Mouse (Mus musculus) lung, adult 10 weeks (tissue): ENCODE results near the gene Mut. TPM values are rescaled to one million over a fixed set of nuclear protein-coding genes. Genes with fewer than 3 reads are reported as not detected.

ENCODE experiments used
- polyA plus RNA-seq: library from polyadenylated mRNA; stranded (reverse); fragments of 350-450 nt; fragmentation: Illumina TruSeq; extraction: RNeasy Lipid Tissue Mini Kit (QIAGEN cat#74804); gene quantifications from one replicate; pipeline ENCODE4 v1.2.3, GENCODE M21; 2014; ENCODE audit warnings: low read depth, low replicate concordance; ENCODE audit not compliant: insufficient read depth

Gene Mut
- 19.0 TPM for polyA plus RNA-seq

DNA sequence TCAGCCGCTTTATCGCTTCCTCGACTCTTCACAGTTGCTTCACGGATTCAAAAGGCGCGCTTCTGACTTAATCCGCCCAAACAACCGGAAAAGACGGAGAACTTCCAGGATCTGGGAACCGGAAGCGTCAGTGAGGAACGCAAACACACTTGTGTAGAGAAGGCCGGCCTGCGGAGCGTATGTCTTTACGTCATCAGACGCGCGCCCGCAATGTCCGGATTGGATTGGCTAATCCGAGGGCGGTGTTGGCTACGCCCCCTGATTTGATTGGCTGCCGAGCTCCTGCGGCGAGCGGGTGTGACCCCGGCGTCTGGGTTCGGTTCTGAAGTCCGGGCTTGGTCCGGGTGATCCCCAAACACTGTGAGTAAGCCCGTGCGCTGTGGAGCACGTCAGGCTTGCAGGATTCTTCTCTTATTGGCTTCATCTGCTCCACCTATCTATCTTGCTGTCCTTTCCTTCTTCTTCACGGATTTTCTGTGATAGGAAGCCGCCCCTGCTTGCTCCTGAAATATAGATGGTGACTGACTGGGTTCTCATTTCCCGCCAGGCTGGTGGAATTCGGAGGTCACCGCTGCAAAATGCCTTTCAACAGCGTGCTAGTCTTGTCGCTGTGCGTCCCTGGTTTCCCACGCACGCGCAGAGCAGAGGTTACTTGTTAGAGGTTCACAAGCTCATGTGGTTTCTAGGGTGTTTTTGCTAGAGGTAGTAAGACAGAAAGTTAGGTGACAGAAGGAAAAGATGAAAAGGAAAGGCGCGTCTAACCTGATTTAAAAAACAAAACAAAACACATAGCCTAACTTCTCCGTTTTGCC lies at the start of gene Mut, which contains the start of gene Cenpq:
Gene Mut, plus strand, starts transcription at position 266 of the 812 bp plus-strand sequence.
Gene Cenpq, minus strand, starts transcription at position 628 of the 812 bp plus-strand sequence.

DNA sequence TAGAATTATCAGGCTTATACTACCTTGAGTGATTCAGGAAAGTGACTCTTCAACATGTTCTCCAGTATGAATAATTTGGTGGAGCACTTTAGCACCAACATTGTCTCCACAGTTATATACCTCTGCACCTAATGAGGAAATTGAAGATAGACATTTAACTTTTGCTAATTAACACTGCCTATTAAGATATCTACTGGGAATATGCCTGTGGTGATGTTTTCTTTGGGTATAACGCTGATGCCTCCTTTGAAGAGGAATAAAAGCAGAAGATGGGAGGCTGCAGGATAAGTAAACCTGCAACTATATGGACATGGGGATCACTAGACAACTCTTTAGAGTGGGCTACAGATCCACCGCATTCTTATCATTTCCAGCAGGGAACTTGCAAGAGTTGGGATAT lies 20.2 kb upstream of the Mut start, which contains the start of gene Glyatl3:
Gene Glyatl3, minus strand, starts transcription at position 101 of the 400 bp plus-strand sequence.

Other genes with a start within 250 kb of the Mut start
- gene Esp1, start 207.6 kb upstream of the Mut start, polyA plus RNA-seq, result not detected
- not detected for gene Crisp2, start 127.7 kb upstream of the Mut start, polyA plus RNA-seq
- not detected for gene Rhag, start 123.6 kb upstream of the Mut start, polyA plus RNA-seq
- gene 9130008F23Rik, start 54.1 kb upstream of the Mut start, polyA plus RNA-seq, result 2.4 TPM
- not detected for gene Glyatl3, start 20.3 kb upstream of the Mut start, polyA plus RNA-seq
- gene Cenpq, start 362 bp downstream of the Mut start, polyA plus RNA-seq, result 4.1 TPM